Mouse (Mus musculus) activated CD4-positive, CD25-positive, alpha-beta regulatory T cell, adult 4 months (primary cell): ENCODE measurements around the gene Pramef8. TPM values are rescaled to one million over a fixed set of nuclear protein-coding genes. Genes with fewer than 3 reads are reported as not detected.
"Not testable (repeated sequence)": the region's sequence is repeated elsewhere in the genome, so short reads cannot be mapped to it uniquely, and the experiment has no call there.

Source experiments
- ATAC-seq: one replicate; pipeline ENCODE4 v1.8.0; 2017
- polyA plus RNA-seq, 2 experiments: library from polyadenylated mRNA; unstranded; fragments of 100-300 nt; shearing (Covaris generic); gene quantifications; one replicate each; pipeline ENCODE4 v1.2.1; 2017

The Pramef8 gene
- 10 to 100 TPM; 35.9 to 37.4 TPM for polyA plus RNA-seq

- ATAC-seq, result peak; percentile 94
These were observed at the start of gene Pramef8 for GRCm38 (mm10) chr4:143412219-143413092. TSS of gene Pramef8 (plus strand) at chr4:143412426.

- ATAC-seq, result no peak
These were observed 45.7 kb upstream of the Pramef8 start for GRCm38 (mm10) chr4:143366415-143367041.

- no peak for ATAC-seq
These were observed 32.7 kb upstream of the Pramef8 start for GRCm38 (mm10) chr4:143379480-143379879.

GRCm38 (mm10) chr4:143379931-143380715 lies 32.1 kb upstream of the Pramef8 start:
- no peak for ATAC-seq

- ATAC-seq, result no peak
These were observed 31.6 kb upstream of the Pramef8 start for GRCm38 (mm10) chr4:143380716-143381004.

DNA sequence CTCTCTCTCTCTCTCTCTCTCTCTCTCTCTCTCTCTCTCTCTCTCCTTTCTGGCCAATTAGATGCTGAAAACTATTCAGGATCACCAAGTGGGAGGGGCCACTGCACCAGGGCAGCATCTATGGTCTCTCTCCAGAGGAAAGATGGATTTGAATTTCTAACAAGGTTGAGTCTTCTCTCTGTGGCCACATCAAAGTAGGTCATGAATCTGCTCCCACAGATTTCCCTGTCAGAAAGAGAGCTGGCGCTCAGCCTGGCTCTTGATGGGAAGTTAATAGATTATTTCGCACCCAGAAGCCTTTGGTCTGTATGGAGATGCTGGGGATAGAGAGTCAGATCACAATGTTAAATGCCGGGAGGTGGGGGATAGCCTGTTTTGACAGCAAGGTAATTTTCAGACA lies 30.1 kb upstream of the Pramef8 start:
- no peak for ATAC-seq

GRCm38 (mm10) chr4:143383646-143384045 lies 28.6 kb upstream of the Pramef8 start:
- no peak for ATAC-seq

DNA sequence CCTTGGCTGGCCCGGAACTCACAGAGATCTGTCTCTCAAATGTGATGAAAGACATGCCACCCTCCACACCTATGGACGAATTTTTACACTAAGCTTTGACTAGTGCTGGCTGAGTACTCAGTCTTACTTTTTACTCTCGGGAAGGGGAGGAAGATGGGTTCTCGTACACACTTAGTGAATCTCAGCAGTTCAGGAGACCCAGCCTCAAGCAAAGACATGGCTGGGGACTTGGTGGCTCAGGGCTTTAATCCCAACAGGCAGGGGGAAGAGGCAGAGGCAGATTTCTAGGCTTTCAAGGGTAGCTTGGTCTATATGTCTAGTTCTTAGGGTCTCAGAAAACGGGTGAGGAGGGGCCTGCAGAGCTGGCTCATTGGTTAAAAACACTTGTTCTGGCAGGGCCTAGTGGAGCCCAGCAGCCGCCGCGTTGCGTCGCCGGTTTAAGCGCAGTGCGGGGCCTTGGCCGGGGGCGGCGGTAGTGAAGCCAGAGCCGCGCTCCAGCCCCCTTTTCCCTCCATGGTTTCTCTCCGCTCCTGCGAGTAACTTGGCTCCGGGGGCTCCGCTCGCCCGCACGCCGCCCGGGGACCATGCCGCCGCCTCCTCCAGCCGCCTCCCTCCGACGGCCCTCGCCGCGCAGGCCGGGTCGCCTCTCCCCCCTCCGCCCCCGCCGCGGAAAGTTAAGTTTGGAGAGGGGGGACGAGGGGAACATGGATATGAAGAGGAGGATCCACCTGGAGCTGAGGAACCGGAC lies 23.1 kb upstream of the Pramef8 start:
- no peak for ATAC-seq

GRCm38 (mm10) chr4:143394181-143394580 lies 18.0 kb upstream of the Pramef8 start, which contains the start of gene Pramel1:
TSS of gene Pramel1 (plus strand) at chr4:143394428.
- ATAC-seq, result no peak

DNA sequence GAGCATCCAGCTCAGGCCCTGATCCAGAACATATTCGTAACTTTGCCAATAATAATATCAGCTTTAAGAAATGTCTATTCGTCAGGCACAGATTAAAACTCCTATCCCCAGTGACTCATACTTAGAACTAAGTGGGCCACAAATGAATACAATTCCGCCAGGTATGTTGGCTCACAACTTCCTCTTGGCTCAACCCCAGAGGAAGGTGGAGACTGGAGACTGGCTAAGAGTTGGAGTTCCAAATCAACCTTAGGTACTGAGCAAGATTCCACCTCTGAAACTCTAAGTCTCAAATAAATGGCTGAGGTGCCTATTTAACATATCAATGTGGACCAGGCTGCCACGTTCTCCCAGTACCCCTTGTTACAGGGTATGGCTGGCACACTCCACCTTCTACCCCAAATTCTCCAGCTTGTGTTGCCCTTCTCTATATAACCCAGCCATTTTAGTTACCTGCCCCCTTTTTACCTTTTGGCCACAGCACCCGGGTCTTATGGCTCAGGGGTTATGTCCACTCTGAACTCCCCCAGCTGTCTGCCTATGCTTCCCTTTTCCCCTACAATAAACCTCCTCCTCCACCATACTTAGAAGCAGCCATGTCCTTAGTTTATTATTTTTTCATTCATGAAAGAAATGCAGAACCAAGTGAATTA lies 534 bp upstream of the Pramef8 start:
- ATAC-seq, result no peak

DNA sequence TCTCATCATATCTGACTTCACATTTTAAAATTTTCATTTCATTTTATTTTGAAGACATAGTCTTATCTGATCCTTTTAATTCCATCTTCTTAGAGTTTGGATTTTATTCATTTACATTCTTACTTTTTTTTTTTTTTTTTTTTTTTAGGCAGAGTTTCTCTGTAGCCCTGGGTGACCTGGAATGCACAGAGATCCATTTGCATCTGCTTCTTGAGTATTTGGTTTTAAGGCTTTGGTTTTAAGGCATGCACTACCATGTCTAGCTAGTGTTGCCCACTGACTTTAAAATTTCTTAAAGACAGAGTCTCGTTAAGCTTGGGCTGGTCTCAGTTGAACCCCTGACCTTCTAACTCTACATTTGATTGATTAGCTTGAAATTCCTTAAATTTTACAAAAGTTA lies 1.4 kb downstream of the Pramef8 start:
- no peak for ATAC-seq

GRCm38 (mm10) chr4:143414121-143414520 lies 1.9 kb downstream of the Pramef8 start:
- no peak for ATAC-seq

DNA sequence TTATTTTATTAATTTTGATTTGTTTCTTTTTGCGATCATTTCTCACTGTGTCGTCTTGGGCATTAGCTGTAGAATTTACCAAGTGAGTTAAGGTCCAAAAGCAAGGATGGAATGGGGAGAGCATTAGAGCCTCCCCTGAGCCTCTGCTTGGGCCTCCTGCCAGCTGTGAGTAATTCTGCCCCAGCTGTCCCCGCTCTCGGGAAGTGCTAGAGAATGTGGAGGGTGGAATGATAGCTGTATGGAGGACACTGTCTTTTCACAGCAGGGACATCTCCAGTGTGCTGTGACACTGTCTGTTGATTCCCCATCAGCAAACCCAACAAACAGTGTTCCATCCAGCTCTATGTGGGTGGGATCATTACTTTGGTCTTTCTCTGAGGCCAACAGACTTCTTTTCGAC lies 14.5 kb downstream of the Pramef8 start:
- ATAC-seq, result not testable (repeated sequence)

DNA sequence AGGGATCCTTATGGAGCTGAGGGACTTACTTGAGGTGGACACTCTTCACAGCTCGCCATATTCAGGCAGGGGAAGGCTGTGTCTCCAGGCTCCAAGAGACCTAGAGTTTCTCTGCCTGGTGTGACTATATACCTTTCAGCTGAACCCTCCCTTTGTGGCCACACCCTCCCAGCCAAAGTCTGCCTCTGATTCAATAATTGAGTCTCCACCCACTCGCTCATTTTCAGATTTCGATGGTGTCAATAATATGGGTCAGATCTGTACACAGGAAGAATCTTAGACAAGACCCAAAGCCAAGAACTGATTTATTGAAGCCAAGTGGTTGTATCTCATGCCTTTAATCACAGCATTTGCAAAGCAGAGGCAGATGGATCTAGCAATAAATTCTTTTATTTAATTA lies 38.0 kb downstream of the Pramef8 start, which contains the start of gene Oog4:
Gene Oog4 (minus strand): TSS at position 101 of the 400 bp plus-strand sequence.
- no peak for ATAC-seq

Other genes with a start within 250 kb of the Pramef8 start
- 10 to 100 TPM; 27.6 to 31.4 TPM for gene Prdm2, start 199.4 kb upstream of the Pramef8 start, polyA plus RNA-seq
- under 1 TPM in 1 of 2 experiments, not detected in 1; 0.45 TPM for gene Pdpn, start 112.9 kb upstream of the Pramef8 start, polyA plus RNA-seq
- gene Lrrc38, start 62.7 kb upstream of the Pramef8 start, polyA plus RNA-seq, result not detected
- not detected for gene Pramel1, start 18.0 kb upstream of the Pramef8 start, polyA plus RNA-seq
- under 1 TPM in 1 of 2 experiments, not detected in 1; 0.19 TPM for gene Oog4, start 37.9 kb downstream of the Pramef8 start, polyA plus RNA-seq
- not detected for gene Gm13043, start 98.9 kb downstream of the Pramef8 start, polyA plus RNA-seq
- gene Gm13040, start 123.5 kb downstream of the Pramef8 start, polyA plus RNA-seq, result not detected
- not detected for gene BC080695, start 139.3 kb downstream of the Pramef8 start, polyA plus RNA-seq
- not detected for gene Gm13057, start 139.3 kb downstream of the Pramef8 start, polyA plus RNA-seq
- not detected for gene Gm13083, start 202.6 kb downstream of the Pramef8 start, polyA plus RNA-seq
- gene Gm13088, start 244.8 kb downstream of the Pramef8 start, polyA plus RNA-seq, result not detected